Mouse (Mus musculus) skeletal muscle tissue, adult 2 months (tissue): ENCODE results near the gene Lrp6.

ENCODE experiments used
- DNase-seq: peaks from one replicate; pipeline ENCODE4 v3.0.0-alpha.2; 2012; ENCODE audit warnings: low read depth, low spot score

Gene Lrp6

GRCm38 (mm10) chr6:134434866-134435390 lies 131.8 kb downstream of the Lrp6 start:
- no peak for DNase-seq

DNA sequence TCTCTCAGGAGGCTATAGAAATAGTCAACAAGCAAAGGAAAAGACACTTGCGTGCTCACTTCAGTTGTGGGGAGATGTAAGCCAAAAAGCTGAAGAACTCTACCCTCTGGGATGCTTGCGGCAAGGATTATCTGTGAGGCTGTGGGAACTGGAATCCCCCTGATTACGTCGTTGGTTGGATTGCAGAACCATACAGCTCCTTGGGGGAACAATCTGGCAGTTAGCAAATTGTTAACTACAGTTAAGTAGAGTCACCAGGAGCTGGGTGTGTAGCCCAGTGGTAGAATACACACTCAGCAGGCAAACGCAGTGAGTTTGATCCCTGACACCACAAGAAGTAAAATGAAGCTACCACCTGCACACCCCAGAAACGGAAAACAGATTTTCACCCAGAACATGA lies 132.7 kb downstream of the Lrp6 start:
- DNase-seq = no peak

GRCm38 (mm10) chr6:134433281-134433680 lies 133.5 kb downstream of the Lrp6 start:
- no peak for DNase-seq

DNA sequence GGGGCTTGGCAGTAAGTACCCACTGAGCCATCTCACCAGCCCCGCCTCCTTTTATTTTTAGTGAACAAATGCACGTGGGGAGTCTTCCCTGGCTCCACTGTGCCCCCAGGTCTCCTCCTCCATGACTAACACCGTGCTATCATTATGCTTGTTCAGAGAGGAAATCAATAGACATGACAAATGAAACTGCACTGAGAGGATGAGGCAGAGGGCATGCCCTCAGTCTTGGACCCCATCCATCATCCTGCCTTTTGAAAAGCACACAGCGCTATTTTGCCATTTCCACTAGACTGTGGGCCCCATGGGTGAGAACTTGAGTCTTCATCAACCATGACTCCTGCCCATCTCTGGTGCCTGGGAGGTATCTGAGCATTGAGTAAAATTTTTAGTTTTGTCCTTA lies 135.2 kb downstream of the Lrp6 start:
- no peak for DNase-seq

DNA sequence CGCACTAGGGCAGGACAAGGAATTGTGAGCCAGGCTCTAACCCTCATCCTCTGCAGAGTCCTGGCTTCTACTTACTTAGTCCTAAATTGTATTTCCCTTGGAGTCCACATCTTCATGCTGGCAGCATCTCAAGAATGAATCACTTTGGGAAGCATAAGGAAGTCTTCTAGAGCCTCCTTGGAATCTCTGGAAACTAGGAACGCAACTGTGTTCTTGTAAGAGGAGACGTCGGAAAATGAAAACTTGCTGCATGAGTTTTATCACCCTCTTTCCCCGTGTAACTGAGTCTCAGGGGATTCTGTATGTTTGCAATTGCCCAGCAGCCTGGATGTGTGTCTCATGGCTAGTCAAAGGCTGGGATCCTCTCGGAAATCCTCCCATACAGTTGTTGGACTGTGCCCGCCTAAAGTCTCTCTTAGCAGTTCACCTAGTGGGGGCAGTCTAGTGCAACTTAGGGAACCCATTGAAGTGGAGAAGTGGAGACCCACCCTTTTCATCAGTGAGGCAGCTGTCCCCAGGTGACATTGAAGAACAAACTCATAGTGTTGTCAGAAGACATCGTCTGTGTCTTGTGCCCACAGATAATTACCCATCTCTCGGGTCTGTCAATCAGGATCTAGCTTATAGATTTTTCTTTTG lies 136.5 kb downstream of the Lrp6 start:
- DNase-seq = peak; percentile 77

DNA sequence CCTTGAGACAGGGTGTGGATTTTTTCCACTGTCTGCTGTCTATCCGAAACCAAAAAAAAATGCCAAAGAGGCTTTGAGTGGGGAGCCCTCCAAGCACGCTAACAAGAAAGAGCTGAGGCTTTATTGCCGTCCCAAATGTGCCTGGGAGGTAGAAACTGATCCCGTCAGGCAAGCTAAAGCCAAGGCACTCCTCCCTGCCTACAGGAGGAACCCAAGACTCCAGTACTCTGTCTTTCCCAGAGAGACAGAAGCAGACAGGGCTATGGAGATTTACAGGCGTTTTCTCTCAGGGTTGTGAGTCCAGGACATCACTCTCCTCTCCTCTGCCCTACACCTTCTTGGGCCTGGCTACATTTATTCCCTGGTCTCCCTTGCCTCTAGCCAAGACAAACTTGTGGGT lies 138.3 kb downstream of the Lrp6 start:
- peak; percentile 47 for DNase-seq

- no peak for DNase-seq
Measured at GRCm38 (mm10) chr6:134427165-134427564, 139.6 kb downstream of the Lrp6 start.

GRCm38 (mm10) chr6:134425216-134425717 lies 141.5 kb downstream of the Lrp6 start:
- DNase-seq = peak; percentile 54

DNA sequence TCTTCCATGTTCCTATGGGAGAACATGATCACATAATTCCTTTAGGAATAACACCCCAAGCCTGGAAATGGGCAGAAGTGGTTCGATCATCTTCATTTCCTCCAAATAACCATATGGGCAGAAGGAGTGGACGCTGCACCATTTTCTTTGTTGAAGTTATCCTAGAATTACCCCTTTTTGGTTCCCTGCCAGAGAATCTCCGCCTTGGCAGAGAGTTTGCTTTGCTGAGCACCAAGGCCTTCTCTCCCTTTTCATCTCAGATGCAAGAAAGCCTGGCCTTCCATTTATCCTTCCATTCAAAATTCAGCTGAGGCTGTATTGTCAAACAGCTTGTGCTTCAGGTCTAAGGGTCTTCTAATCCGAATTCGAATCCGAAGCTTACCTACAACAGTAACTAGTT lies 144.8 kb downstream of the Lrp6 start:
- DNase-seq = no peak

- DNase-seq = no peak
Measured at GRCm38 (mm10) chr6:134420375-134420774, 146.4 kb downstream of the Lrp6 start.

DNA sequence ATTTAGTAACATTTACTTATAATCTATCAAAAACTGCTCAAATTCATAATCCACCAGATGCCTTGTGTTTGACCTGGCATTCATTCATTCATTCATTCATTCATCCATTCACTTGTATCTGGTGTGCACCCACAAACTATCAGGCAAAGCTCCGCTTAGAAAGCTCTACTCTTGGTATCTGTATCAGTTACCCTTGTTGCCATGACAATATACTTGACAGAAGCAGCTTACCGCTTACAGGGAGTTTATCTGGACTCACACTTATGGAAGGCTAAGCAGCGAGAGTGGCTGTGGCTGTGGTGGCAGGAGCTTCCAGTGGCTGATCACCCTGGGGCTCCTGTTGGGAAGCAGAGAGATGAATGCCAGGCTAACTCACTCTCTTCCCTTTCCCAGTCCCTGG lies 148.9 kb downstream of the Lrp6 start:
- DNase-seq = no peak

DNA sequence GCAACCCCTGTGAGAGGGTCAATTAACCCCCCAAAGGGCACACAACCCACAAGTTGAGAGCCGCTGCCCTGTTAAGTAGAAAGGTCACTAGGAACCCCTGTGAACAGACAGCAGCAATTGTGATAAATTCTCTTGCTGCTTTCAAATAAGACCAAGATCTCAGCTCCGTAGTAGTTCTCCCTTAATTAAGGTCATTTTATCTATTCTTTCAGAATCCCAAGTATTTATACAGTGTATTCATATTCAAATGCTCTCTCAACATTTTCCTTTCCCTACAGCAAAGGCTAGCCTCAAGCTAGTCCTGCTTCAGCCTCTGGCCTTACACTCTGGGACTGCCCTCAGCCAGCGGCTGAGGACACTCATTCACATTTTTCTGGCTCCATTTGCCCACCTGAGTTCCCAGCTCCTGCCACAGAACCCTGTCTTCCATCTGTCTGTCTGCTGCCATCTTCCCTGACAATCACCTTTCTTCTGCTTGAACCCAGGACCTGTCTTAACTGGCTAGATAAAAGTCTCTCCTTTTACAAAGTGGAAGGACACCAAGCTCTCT lies 150.1 kb downstream of the Lrp6 start:
- DNase-seq = no peak

- no peak for DNase-seq
Measured at GRCm38 (mm10) chr6:134414532-134414883, 152.3 kb downstream of the Lrp6 start.

DNA sequence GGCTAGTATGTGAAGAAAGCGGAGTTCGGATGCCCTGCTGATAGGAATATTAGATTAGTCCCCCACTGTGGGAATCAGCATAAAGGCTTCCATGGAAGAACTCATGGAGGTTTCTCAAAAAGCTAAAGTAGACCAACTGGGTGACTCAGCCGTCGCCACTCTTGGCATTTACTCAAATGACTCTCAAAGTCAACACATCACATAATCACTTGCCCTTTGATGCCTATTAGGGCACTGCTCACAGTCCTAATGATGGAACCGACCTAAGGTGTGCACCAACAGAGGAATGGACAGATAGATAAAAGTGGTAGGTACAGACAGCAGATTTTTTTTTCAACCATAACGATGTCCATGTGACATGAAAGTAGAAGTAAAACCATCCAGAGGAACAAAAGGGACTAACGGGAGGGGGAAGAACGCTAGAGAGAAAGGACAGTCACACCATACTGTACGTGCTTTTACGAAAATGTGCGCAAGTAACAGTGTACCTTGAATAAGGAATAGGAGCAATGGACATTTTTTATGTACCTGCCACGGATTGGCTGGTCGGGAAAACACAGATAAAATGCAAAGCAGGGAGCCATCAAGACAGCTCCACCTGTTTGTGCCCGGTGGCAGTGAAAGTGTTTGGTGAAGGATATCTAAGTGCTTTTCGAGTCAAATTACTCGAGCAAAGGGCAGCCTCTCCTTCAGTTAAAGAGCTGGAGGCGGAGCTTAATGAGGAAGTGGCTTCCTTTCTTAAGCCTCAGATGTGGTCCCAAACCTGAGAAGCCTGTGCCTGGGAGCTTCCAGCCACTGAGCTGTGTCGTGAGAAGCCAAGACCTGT lies 152.8 kb downstream of the Lrp6 start:
- DNase-seq = no peak

DNA sequence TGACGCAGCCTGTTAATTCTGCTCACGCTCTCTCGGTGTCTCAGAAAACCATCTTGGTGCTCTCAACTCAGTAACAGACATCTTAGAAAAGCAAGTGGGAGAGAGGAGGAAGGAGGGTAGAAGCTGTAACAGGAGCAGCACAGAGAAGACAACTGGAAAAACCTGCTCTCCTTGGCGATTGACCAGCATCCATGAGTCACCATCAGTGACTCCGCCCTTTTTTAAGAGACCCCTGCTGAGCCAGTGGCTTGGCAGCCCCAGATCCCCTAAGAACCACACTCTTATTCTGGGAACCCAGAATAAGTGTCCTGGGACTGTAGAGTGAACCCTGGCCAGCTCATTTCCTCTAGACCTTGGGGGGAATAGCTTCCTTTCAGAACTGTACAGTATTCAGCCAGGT lies 159.5 kb downstream of the Lrp6 start:
- DNase-seq = no peak

- no peak for DNase-seq
Measured at GRCm38 (mm10) chr6:134403684-134404070, 163.1 kb downstream of the Lrp6 start.

DNA sequence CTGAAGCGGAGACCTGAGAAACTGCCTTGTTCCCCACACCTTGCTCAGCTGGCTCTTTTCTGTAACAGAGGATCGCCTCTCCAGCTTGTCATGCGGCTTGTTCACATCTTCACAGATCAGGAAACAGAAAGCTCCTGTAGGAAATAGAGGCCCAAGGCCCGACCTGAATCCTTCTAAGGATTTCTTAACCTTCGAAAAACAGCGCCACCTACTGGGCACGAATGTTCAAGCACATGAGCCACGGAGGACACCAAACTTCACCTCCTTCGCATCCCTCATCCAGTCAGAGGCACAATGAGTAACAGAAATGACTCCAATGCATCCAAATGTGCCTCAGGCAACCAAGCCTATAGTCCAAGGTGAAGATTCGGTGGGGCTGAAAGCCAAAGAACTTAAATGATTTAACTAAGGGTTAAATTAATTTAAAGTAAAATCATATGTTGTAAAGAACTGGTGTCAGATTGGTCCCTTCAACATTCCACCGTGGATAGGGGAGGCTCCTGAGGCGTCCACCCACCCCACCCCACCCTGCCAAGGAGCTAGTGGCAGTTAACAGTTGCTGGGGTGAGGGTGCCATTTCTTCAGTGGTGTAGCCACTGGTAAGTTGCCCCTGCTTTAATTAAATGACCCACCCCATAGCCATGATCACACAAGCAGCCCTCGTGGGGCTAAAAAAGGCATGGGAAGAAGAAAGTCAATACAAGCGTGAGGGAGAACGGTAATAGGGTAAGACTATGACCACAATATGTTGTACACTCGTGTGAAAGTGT lies 163.7 kb downstream of the Lrp6 start:
- peak; percentile 26 for DNase-seq
